Mouse (Mus musculus) adrenal gland, postnatal 36 days (tissue): ENCODE results near the gene Jazf1. TPM values are rescaled to one million over a fixed set of nuclear protein-coding genes. Genes with fewer than 3 reads are reported as not detected.

Experiments used
- DNase-seq, 2 experiments: peaks; one replicate each; pipeline ENCODE4 v3.0.0; 2021; ENCODE audit warnings: mixed read lengths in 1 of 2
- total RNA-seq, 2 experiments: library from RNA; stranded (reverse); gene quantifications; 2 replicates each; pipeline ENCODE4 v1.2.3; 2021

Jazf1 gene
- total RNA-seq, 2 experiments from 2014 or later: 4.0 to 5.7 TPM

DNA sequence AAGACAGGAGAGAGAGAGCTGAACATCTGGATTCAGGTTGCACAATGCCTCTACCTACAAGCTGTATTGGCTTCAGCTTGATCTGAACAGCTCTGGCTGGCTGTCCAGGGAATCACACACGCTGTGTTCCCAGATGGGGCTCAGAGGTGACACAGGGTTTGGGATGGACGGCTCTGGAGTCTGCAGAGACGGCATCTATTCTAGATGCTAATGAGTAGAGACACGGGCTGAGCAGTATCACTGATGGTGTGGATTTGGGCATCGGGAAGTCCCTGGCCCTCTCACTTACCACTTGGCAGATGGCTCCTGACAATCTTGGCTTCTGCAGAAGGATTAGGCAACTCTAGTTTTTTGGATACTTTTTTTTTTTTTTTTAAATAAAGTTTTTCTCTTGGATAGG is 161.6 kb downstream of the Jazf1 start:
- DNase-seq: no peak

DNA sequence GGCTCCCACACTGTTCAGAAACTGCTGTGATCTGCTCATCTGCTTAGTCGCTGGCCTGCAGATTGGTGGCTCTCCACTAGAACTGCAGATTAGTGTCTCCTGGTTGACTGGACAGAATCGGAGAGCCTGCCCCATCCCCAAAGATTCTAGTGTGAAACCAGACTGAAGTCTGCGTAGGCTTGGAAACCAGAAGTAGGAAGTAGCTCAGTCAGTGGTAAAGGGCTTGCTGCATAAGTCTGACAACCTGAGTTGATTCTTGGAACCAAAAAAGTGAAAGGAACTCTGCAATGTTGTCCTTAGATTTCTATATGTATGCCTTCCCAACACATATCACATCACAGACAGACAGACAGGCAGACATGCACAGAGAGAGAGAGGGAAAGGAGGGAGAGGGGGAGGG is 163.3 kb downstream of the Jazf1 start:
- DNase-seq: no peak

DNA sequence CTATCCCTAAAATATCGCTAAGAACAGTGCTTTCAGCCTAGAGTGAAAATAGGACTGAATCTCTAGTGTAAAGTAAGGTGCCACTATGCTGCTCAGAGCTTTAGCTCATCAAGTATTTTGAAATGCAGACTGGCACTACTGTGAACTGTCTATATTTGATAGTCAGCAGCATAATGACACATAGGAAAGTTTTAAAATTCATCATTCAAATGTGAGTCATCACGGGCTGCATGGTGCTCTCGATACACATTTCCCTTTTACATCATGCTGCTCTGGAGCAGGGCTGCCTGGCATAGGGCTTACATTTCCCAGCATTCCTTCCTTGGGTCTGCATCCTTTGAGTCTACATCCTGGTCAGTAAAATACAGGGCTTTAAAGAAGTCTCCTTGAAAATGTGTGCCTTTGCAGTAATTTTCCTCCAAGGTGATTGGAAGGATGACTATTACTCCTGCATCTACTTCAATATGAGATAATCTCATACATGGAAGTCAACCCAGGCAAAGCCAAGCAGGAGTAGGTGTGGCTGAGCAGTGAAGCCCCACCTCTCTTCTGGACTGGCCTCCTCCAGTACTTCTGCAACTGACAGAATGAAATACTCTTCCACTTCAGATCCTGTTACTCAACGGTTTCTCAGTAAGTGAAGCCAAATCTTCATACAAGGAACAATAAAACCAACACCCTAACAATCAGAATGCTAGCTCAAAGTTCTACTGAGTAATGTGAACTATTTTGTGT is 165.0 kb downstream of the Jazf1 start:
- peak; percentile 11 to 18 for DNase-seq

DNA sequence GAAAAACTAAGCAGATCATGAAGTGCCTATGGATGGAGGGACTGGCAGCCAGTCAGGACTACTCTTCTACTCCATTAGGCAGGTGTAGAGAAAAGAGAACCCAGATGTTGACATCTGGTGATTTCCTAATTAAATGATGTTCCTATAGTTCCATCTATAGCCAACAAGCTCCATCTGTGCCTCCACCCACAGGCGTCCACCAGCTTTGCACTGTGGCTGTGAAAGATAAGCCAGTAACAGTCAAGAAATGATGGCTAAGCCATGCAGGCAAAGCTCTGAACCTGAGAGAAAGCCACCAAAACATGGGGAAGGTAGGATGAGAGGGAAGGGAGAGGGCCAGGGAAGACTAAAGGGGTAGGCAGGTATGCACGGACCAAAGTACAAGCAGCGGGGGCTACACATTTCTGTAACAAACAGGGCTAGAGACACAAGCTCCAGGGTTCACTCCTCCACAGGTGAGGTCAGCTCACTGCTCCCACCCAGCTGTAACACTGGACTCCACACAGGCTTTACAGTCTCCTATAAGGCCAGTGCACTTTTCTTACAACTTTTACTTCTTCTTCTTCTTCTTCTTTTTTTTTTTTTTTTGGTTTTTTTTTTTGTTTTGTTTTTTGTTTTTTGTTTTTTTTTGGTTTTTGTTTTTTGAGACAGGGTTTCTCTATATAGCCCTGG is 168.7 kb downstream of the Jazf1 start:
- no peak for DNase-seq

DNA sequence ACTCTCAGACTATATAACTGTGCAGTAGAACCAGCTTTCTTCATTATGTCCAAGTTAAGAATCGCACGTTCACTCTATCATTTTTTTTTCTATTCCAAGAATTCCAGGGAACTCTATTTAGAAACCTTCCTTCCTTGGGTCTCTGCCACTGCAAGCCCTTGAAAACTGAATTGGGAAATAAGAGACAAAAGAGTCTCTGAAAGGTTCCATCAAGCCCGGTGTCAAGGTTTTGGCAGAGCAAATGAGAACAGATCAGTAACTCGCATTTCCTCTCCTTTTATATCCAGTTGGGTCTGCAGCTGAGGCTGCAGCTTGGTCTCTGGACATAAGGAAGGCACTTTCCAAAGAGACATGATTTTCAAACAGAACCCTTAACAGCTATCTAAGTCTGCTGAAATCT is 173.4 kb downstream of the Jazf1 start:
- peak in 1 of 2 experiments; percentile 41 for DNase-seq

DNA sequence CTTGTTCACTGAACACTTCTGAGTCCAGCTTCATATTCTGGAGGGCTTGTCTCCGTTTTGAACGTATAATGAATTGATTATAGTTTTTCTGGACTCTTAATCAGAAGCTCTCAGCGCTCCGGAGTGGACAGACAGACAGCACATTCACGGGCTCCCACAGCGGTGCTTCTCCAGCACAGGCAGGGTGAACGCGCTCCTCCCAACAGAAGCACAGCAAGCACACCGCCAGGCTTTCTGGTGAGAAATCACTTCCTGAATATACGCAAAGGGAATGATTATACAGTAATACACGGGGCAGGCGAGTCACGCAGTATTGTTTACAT is 174.0 kb downstream of the Jazf1 start:
- DNase-seq: no peak

DNA sequence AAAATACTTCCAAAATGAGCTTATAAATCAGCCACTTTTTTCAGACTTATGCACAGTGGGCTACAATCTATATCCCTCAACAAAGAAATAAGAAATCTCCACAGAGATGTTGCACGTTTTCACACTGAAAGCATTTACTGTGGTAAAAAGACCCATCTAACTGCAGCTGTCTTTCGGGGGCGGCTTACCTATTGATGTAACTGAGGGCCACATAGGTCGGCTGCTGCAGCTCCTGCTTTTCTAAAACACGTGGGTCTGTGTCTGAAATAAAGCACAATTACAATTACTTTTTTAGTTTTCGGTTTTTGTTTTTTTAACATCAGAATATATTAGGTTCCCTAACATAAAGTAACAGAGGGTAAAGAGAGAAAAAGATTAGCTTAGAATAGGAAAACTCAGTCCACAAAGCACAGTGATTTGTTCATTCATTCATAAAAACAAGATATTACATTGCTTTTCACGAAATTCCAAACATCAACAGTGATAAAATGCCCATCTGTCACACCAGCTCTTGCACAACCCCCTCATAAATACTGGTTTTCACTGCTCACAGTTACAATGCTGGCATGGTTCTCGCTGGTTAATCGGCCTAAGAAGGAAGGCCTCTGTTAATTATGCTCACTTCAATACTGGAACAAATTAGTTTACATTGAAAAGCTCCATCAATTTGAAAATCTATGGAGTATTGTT is 174.5 kb downstream of the Jazf1 start:
- DNase-seq: peak in 1 of 2 experiments; percentile 18

DNA sequence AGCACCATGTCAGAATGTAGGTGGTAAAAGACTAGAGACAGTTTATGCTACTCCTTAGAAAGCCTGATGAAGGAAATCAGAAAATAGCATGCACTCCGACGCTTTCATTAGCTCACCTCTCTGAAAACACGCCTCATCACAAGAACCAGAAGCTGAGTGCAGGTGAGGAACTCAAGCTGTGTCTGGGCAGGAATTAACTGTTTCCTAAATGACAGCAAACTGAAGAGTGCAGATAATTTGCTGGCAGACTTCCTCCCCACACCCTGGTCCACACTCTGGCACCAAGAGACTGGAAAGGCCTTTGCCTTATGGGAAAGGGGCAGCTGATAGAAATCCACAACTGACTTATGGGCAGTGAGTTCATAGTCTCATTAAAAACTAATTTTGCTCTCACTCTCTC is 175.5 kb downstream of the Jazf1 start:
- DNase-seq: no peak

DNA sequence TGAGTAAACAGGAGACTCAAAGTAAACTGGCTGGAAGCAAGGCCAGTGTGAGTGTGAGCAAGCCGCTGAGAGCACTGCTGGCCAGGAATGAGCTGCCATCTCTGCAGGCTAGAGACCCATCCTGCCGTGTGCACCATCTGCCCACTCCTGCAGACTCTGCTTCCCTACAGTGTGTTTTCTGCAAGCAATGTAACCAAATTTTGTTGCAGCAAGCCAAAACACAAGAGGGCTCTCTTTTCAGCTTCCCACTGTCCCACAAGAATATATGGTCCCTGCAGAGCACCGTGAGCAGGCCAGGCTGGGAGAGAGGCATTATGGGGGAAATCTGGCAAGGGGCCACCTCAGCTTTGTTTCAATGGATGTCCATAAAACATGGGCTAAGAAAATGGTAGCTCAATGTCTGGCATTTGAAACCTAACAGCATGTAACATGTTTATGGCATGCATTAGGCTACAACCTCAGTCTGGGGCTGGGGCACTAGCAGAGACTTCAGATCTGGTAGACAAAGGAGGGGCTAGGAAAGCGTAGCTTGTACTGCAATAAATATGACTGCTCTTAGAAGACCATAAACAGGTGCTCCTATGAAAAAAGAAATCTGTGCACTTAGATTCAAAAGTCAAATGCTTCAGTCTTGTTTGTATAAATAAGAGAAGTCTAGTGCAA is 180.8 kb downstream of the Jazf1 start:
- DNase-seq: peak; percentile 37 to 46

DNA sequence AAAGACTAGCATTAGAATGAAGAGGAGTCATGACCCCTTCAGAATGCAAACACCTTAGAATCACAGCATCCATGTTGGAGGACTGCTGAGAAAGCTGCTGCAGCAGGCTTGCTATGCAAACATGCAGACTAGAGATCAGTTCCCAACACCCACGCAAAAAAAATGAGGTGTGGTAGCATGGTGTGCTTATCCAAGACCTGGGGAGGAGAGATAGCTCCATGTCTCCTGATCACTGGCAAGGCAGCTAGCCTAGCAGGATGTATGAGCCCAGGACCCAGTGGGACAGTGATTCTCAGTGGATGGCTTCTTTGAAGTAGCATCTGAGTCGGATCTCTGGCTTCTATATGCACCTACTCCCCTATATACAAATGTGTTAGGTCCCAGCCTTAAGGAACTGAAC is 184.7 kb downstream of the Jazf1 start:
- no peak for DNase-seq

DNA sequence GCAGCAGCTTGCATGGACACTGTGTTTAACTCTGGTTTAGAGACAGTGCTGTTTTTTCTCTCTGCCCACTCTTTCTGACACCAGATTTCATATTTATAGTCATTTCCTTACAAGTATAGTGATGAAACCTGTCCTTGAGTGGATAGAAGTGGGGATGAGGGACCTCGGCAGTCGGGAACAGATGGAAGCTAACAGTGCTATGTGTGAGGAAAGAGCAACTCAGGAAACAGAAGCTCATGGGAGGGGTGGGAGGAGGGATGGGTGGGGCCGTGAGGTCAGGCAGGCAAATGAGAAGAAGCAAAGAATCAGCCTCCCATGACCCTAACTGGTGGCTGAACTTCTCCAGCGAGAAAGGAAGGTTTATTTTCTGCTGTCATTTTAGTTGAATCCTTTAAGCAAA is 191.3 kb downstream of the Jazf1 start:
- no peak for DNase-seq

DNA sequence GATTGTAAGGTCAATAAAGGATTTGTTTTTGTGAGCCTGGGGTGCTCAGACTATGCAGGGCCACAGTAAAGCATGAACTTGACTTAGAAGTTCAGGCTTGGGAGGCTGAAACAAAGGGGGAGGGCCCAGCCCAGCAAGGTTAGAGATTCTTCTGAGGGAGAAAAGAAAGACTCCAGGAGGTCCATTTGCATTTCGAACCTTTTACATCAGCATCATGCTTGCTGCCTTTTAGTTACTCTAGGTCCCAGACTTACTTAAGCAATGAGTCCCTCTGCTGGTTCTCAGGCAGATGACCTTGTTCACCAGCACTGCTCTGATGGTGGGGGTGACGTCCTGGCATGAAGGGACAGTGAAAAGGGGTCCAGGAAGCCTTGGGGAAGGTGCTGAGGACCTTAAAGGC is 197.1 kb downstream of the Jazf1 start:
- DNase-seq: no peak

DNA sequence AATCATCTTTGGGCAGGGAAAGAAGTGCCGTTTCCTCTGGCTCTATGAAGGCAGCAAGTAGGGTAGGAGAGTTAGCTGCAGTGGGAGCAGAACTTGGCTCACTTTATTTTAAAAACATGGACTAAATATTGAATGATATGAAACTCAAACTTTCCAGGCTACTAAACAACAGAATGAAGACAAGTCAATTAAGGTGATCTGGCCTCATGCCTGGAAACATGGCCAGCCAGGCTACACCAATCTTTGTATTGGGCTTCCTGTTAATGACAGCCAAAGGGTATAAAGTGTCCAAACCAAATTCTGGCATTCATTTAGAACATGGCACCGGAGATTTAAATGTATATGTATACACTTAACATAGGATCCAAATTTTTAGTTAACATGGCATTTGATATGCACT is 199.2 kb downstream of the Jazf1 start:
- DNase-seq: no peak

DNA sequence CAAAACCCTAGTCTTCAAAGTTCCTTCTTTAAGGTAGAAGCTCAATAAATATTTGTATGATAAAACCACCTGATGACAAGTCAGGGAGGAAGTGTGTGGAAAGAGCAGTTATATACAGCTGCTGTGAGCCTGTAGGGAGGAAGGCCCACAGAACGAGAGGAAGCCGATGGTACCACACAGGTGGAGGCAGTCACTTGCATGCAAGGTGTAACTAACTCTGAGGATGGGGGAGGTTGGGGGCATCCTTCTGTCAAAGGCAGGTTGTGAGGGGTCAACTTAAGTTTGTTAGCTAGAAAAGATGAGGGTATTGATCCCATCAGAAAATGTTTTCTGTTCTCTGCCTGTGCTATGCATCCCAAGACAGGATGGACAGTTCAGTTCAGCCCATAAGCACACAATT is 200.1 kb downstream of the Jazf1 start:
- no peak for DNase-seq

DNA sequence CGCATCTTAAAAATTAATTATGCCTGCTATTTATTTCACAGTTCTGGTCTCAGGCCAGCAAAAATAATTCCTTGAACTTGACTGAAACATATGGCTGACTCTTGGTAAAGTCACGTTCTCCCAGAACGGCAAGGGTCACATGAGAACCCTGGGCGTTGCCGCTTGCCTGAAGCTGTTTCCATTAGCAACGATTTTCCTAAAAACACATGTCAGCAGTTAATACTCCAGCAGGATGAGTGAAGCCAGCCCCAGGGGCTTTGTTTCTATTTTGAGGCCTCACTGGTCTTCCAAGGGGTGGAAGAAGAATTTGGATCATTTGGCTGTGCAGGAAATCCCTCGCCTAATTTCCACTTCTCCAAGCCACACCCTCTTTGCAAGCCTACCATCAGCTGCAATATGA is 206.5 kb downstream of the Jazf1 start:
- peak in 1 of 2 experiments; percentile 6 for DNase-seq

DNA sequence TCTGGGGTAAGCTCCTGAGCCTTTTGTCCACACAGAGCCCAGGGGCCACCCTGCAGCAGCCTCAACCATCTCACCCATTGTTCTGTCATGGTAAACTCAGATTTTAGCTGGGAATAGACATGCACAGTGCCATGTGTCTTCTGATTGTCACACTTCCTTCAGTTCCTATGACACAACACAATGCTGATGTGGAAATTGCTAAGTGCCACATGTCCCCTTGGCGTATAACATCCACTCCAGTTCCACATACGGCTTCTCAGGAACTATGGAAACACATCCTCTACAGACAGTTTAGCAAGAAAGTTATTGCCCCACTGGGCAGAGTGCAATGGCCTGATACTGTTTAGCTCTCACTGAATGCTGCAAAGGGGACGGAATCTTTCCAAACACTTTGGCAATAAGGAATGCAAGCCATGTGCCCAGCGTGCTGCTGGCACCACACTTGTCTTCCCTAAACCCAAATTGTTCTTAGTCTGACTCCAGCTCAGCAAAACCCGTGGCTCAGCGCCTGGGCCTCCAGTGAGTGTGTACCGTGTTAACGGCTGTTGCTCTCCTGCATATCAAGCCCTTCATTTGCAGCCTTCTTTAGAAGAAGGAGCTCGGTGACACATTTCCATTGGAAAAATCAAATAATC is 207.1 kb downstream of the Jazf1 start:
- peak in 1 of 2 experiments; percentile 28 for DNase-seq

DNA sequence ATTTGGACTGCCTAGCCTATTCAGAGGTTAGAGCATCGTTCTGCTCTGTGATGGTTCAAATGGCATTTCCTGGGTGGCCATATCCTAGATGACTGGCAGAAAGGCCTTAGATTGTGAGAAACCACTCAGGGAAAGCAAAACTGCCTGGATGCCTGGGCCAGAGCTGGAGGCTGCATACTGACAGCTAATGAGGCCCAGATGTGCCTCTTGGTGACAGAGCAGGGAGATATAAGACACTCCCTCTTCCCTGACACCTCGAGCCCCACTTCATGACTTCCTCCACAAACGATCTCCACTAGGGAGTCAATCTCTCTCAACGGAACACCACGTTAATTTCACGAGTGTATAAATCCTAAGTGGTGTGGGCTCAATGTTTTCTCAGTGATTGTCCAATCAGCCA is 207.7 kb downstream of the Jazf1 start:
- DNase-seq: no peak

DNA sequence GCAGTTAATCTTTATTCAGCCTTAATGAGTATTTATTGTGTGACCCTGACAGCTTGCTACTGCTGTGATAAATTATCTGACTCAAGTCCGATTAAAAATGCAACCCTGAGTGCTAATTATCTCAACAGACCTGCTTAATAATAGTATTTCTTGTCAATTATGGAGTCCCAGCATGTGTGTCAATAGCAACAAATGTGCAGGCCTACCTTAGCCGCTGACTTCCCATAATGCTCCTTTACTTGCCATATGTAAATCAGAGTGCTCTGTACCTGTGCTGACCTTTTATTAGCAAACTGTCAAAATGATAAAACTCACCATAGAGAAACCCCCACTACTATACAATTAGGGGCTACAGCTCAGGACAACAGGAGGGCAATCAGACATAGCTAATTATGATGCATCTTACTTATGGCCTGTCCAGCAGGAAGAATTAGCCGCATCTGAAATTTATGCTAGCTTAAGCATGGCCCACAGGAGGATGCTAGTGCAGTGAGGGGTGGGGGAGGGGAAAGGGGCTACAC is 209.5 kb downstream of the Jazf1 start:
- DNase-seq: no peak

DNA sequence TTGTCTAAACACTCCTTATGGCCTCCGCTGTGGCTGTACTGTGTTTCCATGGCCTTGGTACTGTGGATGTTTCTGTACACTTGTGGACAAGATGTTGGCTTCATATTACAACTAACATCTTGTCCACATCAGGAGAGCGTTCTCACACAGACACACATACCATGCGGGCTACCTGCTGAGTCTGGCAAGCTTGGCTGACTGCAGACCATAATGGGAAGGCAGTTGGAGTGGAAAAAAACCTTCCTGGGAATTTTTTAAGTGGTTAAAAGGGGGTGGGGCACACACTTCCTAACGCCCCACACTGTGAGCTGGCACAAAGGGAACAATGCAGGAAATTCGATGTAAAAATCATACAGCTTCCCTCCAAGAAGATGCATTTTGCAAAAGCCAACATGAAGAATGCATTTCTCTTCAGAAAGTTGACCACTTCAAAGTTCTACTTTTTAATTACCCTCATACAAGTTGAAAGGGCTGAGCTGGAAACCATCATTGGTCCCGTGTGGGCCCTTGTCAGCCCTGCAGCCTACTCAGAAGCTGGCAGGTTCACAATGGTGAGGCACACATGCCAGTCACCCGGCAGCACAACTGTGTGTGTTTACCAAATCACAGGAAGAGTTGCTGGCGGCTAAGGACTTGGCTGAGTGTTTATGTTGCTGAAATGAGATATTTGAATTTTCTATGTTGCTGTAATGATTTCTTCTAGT is 215.9 kb downstream of the Jazf1 start:
- no peak for DNase-seq

DNA sequence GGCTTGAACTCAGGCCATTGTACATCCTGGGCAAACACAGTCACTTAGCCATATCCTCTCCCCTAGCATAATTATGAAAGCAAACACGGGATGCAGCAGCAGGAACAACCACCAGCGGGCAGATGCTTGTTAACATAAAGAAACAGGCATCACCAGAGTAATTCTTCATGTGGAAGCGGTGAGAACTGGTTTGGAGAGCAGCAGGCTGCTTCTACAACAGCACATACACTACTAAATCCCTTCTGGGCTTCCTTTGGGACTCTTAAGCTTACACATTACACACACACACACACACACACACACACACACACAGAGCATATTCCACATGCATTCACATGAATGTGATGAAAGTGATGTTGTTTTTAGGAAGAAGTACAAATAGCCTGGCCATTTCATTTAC is 216.5 kb downstream of the Jazf1 start:
- DNase-seq: no peak

DNA sequence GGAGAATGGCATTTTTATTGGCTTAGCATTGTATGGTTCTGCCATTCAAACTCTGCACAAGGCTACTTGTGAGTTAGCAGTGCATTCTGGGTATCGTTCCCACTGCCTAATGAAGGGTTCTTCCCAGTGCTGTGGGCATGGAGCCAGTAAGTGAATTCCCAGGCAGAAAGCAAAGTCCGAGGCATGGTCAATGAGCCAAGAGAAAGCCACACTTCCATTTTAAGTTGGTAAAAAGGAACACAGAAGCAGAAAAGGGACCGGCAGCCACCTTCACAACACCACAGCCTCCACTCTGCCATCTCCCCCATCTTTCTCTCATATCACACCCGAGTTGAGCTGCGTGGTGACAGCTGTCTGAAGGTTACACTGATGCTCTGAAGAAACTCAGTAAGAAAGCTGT is 217.4 kb downstream of the Jazf1 start:
- DNase-seq: no peak

DNA sequence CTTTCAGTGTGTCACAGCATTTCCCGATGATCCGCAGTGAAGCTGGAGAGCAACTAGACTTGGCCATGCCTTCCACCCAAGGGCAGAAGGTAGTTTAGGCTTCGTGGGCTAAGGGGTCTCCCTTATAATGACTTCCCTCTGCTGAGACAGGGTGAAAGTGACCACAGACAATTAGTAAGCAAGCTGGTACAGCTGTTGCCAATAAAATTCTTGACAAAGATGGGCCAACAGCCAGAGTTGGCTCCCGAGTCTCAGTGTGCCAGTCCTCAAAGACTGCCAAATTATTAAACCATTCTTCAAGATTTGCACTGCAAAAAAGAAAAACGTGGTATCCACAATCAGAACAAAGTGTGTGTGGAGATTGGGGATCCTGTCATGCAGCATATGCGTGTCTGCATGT is 220.2 kb downstream of the Jazf1 start:
- no peak for DNase-seq
